Mouse (Mus musculus) cortical plate, adult 2 months (tissue): ENCODE measurements around the gene Fhit.

Source experiments
- CTCF ChIP-seq: fragments of 200-500 bp; IDR thresholded peaks from 2 replicates; pipeline ENCODE4 v1.5.1; 2011; ENCODE audit warnings: mild to moderate bottlenecking, control low read depth, low read length; ENCODE audit not compliant: insufficient read depth; ENCODE audit errors: extremely low read depth
- POLR2A ChIP-seq: fragments of 200-500 bp; IDR thresholded peaks from 2 replicates; pipeline ENCODE4 v1.6.1; 2011; ENCODE audit warnings: mild to moderate bottlenecking, low read length, control low read depth; ENCODE audit not compliant: insufficient read depth; ENCODE audit errors: extremely low read depth

DNA sequence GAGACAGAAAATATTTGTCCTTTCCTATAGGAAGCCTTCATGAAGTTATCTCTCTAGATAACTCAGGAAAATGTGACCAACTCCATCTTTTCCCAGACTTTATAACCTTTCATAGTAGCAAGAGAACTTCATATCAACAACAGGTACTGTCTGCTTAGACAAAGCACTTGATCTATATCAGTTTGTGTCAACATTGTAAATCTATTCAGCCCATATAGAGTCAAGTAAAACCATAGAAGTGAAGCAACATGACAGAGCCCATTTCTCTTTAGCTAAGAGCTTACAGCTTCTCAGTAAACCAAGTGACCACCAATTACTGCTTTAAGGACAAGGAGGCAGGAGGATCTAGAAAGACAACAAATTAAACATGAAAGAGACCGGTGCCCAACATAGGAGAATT is 725.6 kb downstream of the Fhit start:
- TF ChIP-seq POLR2A (no peak), CTCF (no peak)
